Mouse (Mus musculus) heart, embryonic 15.5 days (tissue): ENCODE data around the gene Olfr1381. TPM values are rescaled to one million over a fixed set of nuclear protein-coding genes. Genes with fewer than 3 reads are reported as not detected.
"Not testable (repeated sequence)": the region's sequence is repeated elsewhere in the genome, so short reads cannot be mapped to it uniquely, and the experiment has no call there.

Experiments used
- ATAC-seq: fragments of 200-750 bp; cut with Nextera tagmentation; replicated peaks from 2 replicates; pipeline ENCODE4 v1.8.0; 2017; ENCODE audit warnings: low read depth, moderate TSS enrichment; ENCODE audit not compliant: insufficient number of reproducible peaks, insufficient read depth, low FRiP score
- H3K27ac ChIP-seq: fragments of 300-500 bp; sonication (generic); 2 replicates; pipeline ENCODE4 v1.5.1; 2015; ENCODE audit warnings: mild to moderate bottlenecking, inconsistent platforms
- H3K27me3 ChIP-seq: fragments of 300-500 bp; sonication (generic); 2 replicates; pipeline ENCODE4 v1.6.1; 2015; ENCODE audit warnings: inconsistent platforms
- H3K36me3 ChIP-seq: fragments of 300-500 bp; sonication (generic); 2 replicates; pipeline ENCODE4 v1.6.1; 2015; ENCODE audit warnings: mild to moderate bottlenecking, inconsistent platforms
- H3K4me1 ChIP-seq: fragments of 300-500 bp; sonication (generic); replicated peaks from 2 replicates; pipeline ENCODE4 v1.6.1; 2015; ENCODE audit warnings: inconsistent platforms
- H3K4me2 ChIP-seq: fragments of 300-500 bp; sonication (generic); 2 replicates; pipeline ENCODE4 v1.6.1; 2015; ENCODE audit warnings: inconsistent platforms, mild to moderate bottlenecking, moderate library complexity
- H3K4me3 ChIP-seq: fragments of 300-500 bp; sonication (generic); 2 replicates; pipeline ENCODE4 v1.5.1; 2015; ENCODE audit warnings: mild to moderate bottlenecking, inconsistent platforms
- H3K9ac ChIP-seq: fragments of 300-500 bp; sonication (generic); 2 replicates; pipeline ENCODE4 v1.6.1; 2015; ENCODE audit warnings: mild to moderate bottlenecking, inconsistent platforms
- H3K9me3 ChIP-seq: fragments of 300-500 bp; sonication (generic); replicated peaks from 2 replicates; pipeline ENCODE4 v1.6.1; 2016; ENCODE audit warnings: inconsistent platforms
- WGBS: fragments of 180-500 bp; shearing (Covaris S2); methylation state at CpG from one replicate; pipeline ENCODE4 v1.1.7; 2015; ENCODE audit warnings: mixed read lengths; 5-methylcytosine and 5-hydroxymethylcytosine counted together
- polyA plus RNA-seq: library from polyadenylated mRNA; unstranded; fragments of >200 nt; fragmentation: Nextera tagmentation; extraction: Ambion mirVana; gene quantifications from 2 replicates; pipeline ENCODE4 v1.2.1, GENCODE M21; 2015

Olfr1381 gene
- polyA plus RNA-seq = not detected in 2 replicates

GRCm38 (mm10) chr11:49543149-49543548 is at the start of gene Olfr1381:
Gene Olfr1381 (plus strand): TSS chr11:49543449.
- not testable (repeated sequence) for H3K4me3 ChIP-seq, H3K4me2 ChIP-seq, H3K9ac ChIP-seq, H3K27me3 ChIP-seq, H3K36me3 ChIP-seq, H3K27ac ChIP-seq, ATAC-seq, H3K9me3 ChIP-seq, H3K4me1 ChIP-seq
- 71% methylated on average over 3 of the region's 3 CpGs for WGBS

- 57% methylated on average over 5 of the region's 5 CpGs for WGBS
- Histone ChIP-seq H3K4me1 (no peaks in the 10 kb centered on the region), H3K36me3 (no peaks in the 10 kb centered on the region), H3K27me3 (no peaks in the 10 kb centered on the region), H3K27ac (no peak overlapping the region), H3K9me3 (no peaks in the 10 kb centered on the region), H3K4me2 (no peak overlapping the region), H3K9ac (no peak overlapping the region), H3K4me3 (no peak overlapping the region)
- ATAC-seq = no peak
Observed at GRCm38 (mm10) chr11:49518086-49518485, 25.2 kb upstream of the Olfr1381 start.

GRCm38 (mm10) chr11:49519348-49519747 is 23.9 kb upstream of the Olfr1381 start, which contains the start of gene Olfr1383:
Gene Olfr1383 (plus strand): TSS chr11:49519648.
- Histone ChIP-seq H3K27me3 (no peaks in the 10 kb centered on the region), H3K9me3 (no peaks in the 10 kb centered on the region), H3K4me2 (no peak within 1 kb of the TSS), H3K9ac (no peak within 1 kb of the TSS), H3K36me3 (no peaks in the 10 kb centered on the region), H3K27ac (no peak within 1 kb of the TSS), H3K4me1 (no peaks in the 10 kb centered on the region), H3K4me3 (no peak within 1 kb of the TSS)
- ATAC-seq = no peak

GRCm38 (mm10) chr11:49527947-49528346 is 15.3 kb upstream of the Olfr1381 start, which contains the start of gene Olfr1382:
Gene Olfr1382 (plus strand): TSS chr11:49528247.
- Histone ChIP-seq H3K9me3 (no peaks in the 10 kb centered on the region), H3K27me3 (no peaks in the 10 kb centered on the region), H3K9ac (no peak within 1 kb of the TSS), H3K4me2 (no peak within 1 kb of the TSS), H3K4me1 (no peaks in the 10 kb centered on the region), H3K4me3 (no peak within 1 kb of the TSS), H3K27ac (no peak within 1 kb of the TSS), H3K36me3 (no peaks in the 10 kb centered on the region)
- WGBS = 75% methylated on average over 3 of the region's 3 CpGs
- no peak for ATAC-seq

- Histone ChIP-seq H3K9me3 (no peaks in the 10 kb centered on the region), H3K9ac (no peak overlapping the region), H3K4me2 (no peak overlapping the region), H3K27me3 (no peaks in the 10 kb centered on the region), H3K4me1 (no peaks in the 10 kb centered on the region), H3K4me3 (no peak overlapping the region), H3K36me3 (no peaks in the 10 kb centered on the region), H3K27ac (no peak overlapping the region)
- ATAC-seq = no peak
Observed at GRCm38 (mm10) chr11:49532761-49533160, 10.5 kb upstream of the Olfr1381 start.

- H3K9me3 ChIP-seq, ATAC-seq: not testable (repeated sequence)
Observed at GRCm38 (mm10) chr11:49536631-49537030, 6.6 kb upstream of the Olfr1381 start.

GRCm38 (mm10) chr11:49554033-49554432 is 10.8 kb downstream of the Olfr1381 start:
- 69% methylated on average over 3 of the region's 3 CpGs for WGBS
- ATAC-seq, H3K4me1 ChIP-seq, H3K27me3 ChIP-seq, H3K9ac ChIP-seq, H3K9me3 ChIP-seq, H3K36me3 ChIP-seq, H3K27ac ChIP-seq, H3K4me3 ChIP-seq, H3K4me2 ChIP-seq: not testable (repeated sequence)

More at GRCm38 (mm10) chr11:49536631-49537030, 6.6 kb upstream of the Olfr1381 start:
- H3K27ac ChIP-seq, H3K9ac ChIP-seq, H3K4me1 ChIP-seq, H3K36me3 ChIP-seq, H3K4me2 ChIP-seq, H3K4me3 ChIP-seq, H3K27me3 ChIP-seq: not testable (repeated sequence)
- WGBS = 84% methylated on average over 2 of the region's 2 CpGs

- H3K4me1 ChIP-seq, H3K27ac ChIP-seq, H3K9me3 ChIP-seq, H3K36me3 ChIP-seq, H3K9ac ChIP-seq, H3K4me3 ChIP-seq, ATAC-seq, H3K4me2 ChIP-seq, H3K27me3 ChIP-seq: not testable (repeated sequence)
- 65% methylated on average over 5 of the region's 5 CpGs for WGBS
Observed at GRCm38 (mm10) chr11:49556578-49556977, 13.3 kb downstream of the Olfr1381 start, which contains the start of gene Olfr1380. Gene Olfr1380 (plus strand): TSS chr11:49556878.

GRCm38 (mm10) chr11:49575054-49575453 is 31.8 kb downstream of the Olfr1381 start:
- 35% methylated on average over 2 of the region's 2 CpGs for WGBS
- H3K9me3 ChIP-seq = not testable (repeated sequence)

GRCm38 (mm10) chr11:49580452-49580851 is 37.2 kb downstream of the Olfr1381 start:
- not testable (repeated sequence) for H3K27me3 ChIP-seq, H3K27ac ChIP-seq, ATAC-seq, H3K36me3 ChIP-seq, H3K4me3 ChIP-seq, H3K9me3 ChIP-seq, H3K4me1 ChIP-seq, H3K9ac ChIP-seq, H3K4me2 ChIP-seq
- WGBS = 76% methylated on average over 8 of the region's 8 CpGs

More at GRCm38 (mm10) chr11:49575054-49575453, 31.8 kb downstream of the Olfr1381 start:
- not testable (repeated sequence) for H3K27me3 ChIP-seq, H3K4me2 ChIP-seq, H3K4me1 ChIP-seq, ATAC-seq, H3K4me3 ChIP-seq, H3K9ac ChIP-seq, H3K36me3 ChIP-seq, H3K27ac ChIP-seq

- Histone ChIP-seq H3K4me1 (no peaks in the 10 kb centered on the region), H3K27me3 (no peaks in the 10 kb centered on the region), H3K4me2 (no peak overlapping the region), H3K9ac (no peak overlapping the region), H3K27ac (no peak overlapping the region), H3K36me3 (no peaks in the 10 kb centered on the region), H3K4me3 (no peak overlapping the region), H3K9me3 (no peaks in the 10 kb centered on the region)
- no peak for ATAC-seq
- WGBS = 85% methylated on average over 19 of the region's 19 CpGs
Observed at GRCm38 (mm10) chr11:49590213-49590612, 47.0 kb downstream of the Olfr1381 start.

- H3K27ac ChIP-seq, ATAC-seq, H3K4me3 ChIP-seq, H3K4me2 ChIP-seq, H3K9me3 ChIP-seq, H3K36me3 ChIP-seq, H3K4me1 ChIP-seq, H3K9ac ChIP-seq, H3K27me3 ChIP-seq: not testable (repeated sequence)
- 63% methylated on average over 2 of the region's 2 CpGs for WGBS
Observed at GRCm38 (mm10) chr11:49597149-49597548, 53.9 kb downstream of the Olfr1381 start.
